Mouse (Mus musculus): Measurements from ENCODE around the gene Nmt1.

Nmt1 gene

DNA sequence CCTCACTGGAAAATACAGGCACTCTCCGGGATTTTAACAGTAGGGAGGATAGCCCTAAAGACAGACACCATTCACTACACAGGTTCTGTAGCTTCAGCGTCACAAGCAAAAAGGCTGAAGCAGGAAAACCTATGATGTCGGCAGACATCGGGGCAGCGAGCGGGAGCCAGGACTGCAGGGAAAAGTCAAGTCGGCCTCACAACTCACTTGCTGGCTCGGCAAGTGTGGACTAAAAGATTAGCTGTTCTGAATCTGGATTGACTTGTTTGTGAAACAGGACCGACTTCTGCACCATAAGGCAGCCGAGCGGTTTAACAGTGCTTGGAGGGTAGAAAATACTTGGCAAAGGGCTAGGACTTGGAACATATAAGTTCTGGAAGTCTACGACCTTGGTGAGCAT, 85.0 kb downstream of the Nmt1 start:
- DNase-seq: no peak

GRCm38 (mm10) chr11:103113771-103114170, 85.8 kb downstream of the Nmt1 start:
- DNase-seq: no peak

GRCm38 (mm10) chr11:103114270-103114943, 86.4 kb downstream of the Nmt1 start:
- peak in 1 of 2 experiments; percentile 37 for DNase-seq

- DNase-seq: peak; percentile 84 to 90
These were observed 87.4 kb downstream of the Nmt1 start for GRCm38 (mm10) chr11:103115163-103116007.

GRCm38 (mm10) chr11:103116008-103116818, 88.2 kb downstream of the Nmt1 start, which contains the start of gene Hexim1:
Gene Hexim1 (plus strand): TSS chr11:103116231.
- DNase-seq: peak; percentile 100

DNA sequence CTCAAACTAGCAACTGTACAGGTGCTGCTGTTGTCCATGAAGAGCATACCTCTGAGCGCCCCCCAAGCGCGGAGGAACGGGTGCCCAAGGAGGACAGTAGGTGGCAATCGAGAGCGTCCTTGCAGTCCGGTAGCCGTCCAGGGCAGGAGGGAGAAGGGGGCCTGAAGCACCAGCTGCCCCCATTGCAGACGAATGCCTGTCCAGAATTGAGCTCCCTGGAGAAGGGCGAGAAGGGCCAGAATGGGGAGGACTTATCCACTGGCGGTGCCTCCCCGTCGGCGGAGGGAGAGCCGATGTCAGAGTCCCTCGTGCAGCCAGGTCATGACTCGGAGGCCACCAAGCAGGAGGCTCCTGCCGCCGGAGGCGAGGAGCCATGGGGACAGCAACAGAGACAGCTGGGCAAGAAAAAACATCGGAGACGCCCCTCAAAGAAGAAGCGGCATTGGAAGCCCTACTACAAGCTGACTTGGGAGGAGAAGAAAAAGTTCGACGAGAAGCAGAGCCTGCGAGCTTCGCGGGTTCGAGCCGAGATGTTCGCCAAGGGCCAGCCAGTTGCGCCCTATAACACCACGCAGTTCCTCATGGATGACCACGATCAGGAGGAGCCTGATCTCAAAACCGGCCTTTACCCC, 89.1 kb downstream of the Nmt1 start:
- peak; percentile 81 to 84 for DNase-seq

GRCm38 (mm10) chr11:103117591-103118009, 89.6 kb downstream of the Nmt1 start:
- peak in 1 of 2 experiments; percentile 52 for DNase-seq
